Mouse (Mus musculus) embryo, embryonic 11.5 days (tissue): ENCODE data around the gene Perm1.

Source experiments
- DNase-seq: peaks from one replicate; pipeline ENCODE4 v3.0.0-alpha.2; 2012; ENCODE audit warnings: low read depth, low spot score

The Perm1 gene

GRCm38 (mm10) chr4:156236651-156237447, 21.2 kb downstream of the Perm1 start:
- DNase-seq, result no peak

- no peak for DNase-seq
These were observed 33.9 kb downstream of the Perm1 start for GRCm38 (mm10) chr4:156249567-156249966.

DNA sequence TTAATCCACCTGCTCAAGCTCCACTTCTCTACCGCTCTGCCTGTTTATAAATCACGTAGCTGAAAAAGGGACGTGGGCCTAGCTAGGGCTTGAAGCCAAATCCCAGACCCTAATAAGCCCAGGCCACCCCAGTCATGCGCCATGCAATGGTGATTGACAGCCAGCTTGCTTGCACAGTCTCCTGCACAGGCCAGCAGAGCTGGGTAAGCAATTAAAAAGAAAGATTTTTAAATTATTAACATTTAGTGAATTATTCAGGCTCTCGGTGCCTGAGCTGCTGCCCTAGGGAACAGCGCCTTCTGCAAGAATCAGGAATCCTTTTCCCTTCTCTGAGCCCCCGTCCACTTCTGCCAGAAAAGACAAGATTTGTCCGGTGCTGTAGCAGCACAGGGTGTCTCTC, 35.4 kb downstream of the Perm1 start:
- no peak for DNase-seq

DNA sequence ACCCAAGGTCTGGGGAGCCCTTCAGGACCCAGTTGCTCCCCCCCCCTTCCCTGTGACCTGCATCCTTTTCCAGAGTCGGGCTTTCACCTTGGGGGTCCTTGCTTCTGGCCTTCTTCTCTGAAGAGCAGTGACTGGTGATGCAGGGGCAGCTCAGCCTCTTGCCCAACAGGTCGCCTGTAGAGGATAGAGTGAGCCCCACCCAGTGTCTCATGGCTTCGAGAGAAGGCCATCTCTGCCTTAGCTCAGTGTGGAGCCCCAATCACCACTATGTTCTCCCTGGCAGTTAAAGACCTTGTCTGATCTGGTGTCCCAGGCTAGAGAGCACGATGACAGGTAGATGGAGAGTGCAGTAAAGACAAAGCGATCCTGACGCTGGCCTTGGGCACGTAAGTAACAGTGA, 36.5 kb downstream of the Perm1 start:
- DNase-seq, result no peak

- no peak for DNase-seq
These were observed 37.0 kb downstream of the Perm1 start for GRCm38 (mm10) chr4:156252619-156253018.

DNA sequence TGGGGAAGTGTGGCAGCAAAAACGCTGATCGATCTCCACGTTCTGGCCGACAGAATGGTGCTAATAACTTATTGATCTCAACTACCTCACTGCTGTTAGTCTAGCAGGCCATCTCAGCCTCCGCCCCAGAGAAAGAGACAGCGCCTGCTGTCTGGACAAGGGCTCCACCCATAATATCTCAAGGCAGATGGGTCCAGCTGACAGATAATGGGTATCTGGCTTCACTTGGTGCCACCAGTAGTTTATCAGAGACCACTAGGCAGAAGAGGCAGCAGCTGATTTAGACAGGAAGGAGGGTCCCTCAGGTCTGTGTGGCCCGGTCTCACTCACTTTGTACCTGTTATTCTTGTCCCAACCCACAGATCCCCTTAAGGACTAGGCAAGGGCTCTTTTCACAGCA, 37.4 kb downstream of the Perm1 start:
- DNase-seq, result no peak

DNA sequence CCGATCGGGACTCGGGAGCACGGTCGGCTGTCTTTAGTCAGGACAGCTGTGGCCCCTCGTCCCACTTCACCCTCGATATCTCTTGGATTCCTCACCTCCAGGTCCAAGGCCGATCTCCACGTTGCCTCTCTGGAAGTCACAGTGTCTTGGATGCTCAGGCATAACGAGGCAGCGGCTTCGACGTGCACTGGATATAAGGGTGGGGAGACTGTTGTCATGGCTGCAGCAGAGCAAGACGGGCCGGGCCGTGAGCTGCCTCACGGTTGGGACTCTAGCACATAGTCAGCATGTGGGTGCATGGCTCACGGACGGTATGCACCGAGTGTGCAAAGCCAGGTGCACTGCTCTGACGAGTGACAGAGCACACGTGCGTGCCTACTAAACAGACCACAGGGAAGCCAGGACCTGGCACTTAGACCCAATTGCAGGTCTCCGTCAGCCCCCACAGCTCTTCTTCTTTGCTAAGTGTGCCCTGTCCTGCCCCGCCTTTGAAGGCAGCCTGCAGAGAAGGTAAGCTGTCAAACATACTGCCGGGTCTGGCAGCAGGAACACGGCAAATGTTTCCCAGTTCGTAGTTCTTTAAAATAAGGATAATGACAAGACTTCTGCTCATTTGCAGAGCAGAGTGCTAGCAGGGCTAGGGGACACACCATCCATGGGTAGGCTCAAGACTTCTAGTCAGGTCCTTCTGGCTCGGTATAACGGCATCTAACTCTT, 38.9 kb downstream of the Perm1 start:
- DNase-seq, result no peak

DNA sequence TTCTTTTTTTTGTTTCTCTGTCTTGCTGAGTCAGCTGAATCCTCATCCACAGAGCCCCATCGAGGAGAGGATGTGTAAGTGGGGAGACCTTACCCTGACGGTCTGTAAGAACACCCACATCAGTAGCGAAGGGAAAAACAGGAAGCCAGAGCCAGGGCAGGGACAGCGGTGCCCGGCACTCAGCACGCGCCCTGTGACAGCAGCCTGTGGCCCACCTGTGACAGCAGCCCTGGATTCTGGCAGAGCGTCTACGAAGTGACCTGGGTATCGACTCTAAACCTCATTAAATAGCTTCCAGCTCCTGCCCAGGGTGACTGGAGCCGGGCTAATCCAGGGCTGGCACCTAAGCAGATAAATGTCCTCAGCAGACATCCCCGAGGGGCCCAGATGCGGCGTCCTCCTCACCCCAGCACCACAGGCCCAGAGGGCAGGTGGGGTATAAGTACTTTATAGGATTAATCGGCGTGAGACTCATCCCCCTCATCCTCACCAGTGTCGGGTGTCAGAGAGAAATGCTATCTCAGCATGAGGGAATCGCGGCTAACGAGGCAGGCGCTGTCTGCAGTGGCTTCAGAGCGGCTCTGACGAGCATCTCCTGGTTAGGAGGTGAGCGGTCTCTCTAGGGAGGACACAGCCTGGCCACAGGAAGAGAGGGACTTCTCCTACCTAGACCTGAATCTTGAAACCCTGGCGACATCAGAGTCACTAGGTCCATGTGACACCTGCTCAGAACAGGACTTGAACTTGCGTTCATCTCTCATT, 39.6 kb downstream of the Perm1 start, which contains the start of gene Samd11:
Gene Samd11, minus strand, starts transcription at position 580 of the 762 bp plus-strand sequence.
- no peak for DNase-seq
